Mouse (Mus musculus): ENCODE results near the gene Yipf2.

DNA sequence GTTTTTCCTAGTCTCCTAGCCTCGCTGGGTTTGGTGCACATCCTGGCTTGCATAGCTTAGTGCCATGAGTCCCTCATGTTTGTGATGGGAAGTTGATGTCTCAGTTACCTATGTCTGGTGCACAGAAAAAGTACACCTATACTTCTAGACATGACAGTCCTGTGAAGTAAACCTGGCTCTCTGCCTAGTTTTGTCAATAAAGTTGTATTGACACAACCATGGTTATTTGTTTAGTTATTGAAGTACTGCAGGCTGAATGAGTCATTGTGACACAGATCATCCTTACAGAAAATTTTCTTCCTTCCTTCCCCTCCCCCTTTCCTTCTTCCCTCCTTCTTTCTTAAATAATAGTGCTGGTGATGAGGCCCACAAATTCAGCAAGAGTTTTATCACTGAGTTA, 28.2 kb downstream of the Yipf2 start:
- TF ChIP-seq CTCF (IDR thresholded peaks at IDR 0.05; ENCODE audit: control insufficient read depth, insufficient read depth, insufficient read length): no peak
- no peak for TF ChIP-seq FOSL1 (IDR thresholded peaks at IDR 0.05; ENCODE audit: insufficient read depth, low read length, poor library complexity, severe bottlenecking)
- TF ChIP-seq USF1 (IDR thresholded peaks at IDR 0.05; ENCODE audit: low read depth): no peak
- no peak for TF ChIP-seq MYOG (IDR thresholded peaks at IDR 0.05; ENCODE audit: control insufficient read depth, extremely low read depth, insufficient read length)
- no peak for TF ChIP-seq MAX (IDR thresholded peaks at IDR 0.05)
- TF ChIP-seq MYOD1 (IDR thresholded peaks at IDR 0.05; ENCODE audit: control insufficient read depth, insufficient read length, low read depth): no peak

Measured in C2C12 (cell line).